Mouse (Mus musculus): Measurements from ENCODE around the gene Kctd15. TPM values are rescaled to one million over a fixed set of nuclear protein-coding genes. Genes with fewer than 3 reads are reported as not detected.

The Kctd15 gene
- polyA plus RNA-seq, 1 experiment from 2014 or later, result 22.4 TPM

DNA sequence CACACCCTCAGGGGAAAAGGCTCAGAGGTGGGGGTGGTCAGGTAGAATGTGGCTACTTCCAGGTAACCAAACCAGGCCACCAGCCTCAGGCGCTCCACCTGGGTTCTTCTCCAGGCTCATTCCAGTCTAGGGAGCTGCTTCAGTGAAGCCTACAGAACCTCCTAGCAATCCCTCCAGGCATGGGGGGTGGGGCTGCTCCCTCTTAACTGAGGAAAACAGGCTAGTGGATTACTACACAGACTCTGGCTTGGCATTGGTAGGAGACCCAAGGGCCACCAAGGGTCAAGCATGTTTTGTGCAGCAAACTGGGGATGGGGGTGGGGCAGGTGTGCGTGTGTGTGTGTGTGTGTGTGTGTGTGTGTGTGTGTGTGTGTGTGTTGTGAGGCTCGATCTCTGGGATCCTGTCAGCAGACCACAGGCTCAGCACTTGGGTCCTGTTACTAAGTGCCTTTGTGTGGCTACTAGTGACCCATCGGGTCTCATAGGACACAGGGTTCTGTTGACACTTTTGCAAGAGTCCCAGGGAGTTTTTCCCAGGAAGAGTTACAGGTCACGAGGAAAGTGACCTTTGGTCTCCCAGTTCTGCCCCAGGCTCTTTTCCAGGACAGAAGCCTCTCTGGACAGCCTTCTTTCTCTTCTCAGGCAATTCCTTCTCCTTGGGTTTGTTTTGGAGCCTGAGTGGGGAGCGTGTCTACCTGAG is 3.0 kb upstream of the Kctd15 start:
- 77% methylated on average over 5 of the region's 6 CpGs for WGBS

DNA sequence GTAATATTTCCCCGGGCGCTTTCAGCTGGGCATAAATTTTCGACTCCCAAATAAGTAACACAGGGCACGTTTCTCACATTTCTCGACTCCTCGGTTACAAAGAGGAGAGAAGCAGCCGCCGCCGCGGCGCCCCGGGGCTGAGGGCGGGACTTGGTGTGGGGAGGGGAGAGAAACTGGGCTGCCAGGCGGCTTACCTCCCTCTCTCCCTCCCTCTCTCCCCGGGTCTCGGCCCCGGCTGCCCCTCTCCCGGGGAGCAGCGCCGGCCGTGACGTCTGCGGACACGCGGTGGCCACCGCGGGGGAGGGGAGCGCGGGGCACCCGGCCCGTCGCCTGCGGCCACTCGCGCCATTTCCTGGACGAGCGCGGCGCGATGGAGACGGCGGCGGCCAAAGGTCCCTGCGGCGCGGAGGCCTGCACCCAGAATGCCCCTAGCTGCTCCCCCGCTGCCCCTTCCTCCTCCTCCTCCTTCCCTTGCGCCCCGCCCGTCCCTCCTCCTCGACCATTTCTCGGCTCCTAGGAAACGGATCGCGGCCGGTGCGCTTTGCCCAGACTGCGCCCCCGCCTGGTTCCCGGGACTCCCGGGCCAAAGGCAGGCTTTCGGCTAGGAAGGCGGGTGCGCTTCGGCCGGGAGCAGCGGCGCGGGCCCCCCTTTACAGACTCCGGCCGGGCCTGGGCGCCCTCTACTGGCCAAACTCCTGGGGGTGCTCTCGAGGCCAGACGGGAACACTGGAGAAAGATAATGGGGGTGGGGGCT is 1.3 kb downstream of the Kctd15 start:
- H3K27ac ChIP-seq (ENCODE audit: low read depth, low read length), result peak overlapping the region; percentile 99
- peak overlapping the region; percentile 55 for H3K4me2 ChIP-seq (ENCODE audit: low read depth, low read length, severe bottlenecking)
- ATAC-seq (replicated peaks; ENCODE audit: low FRiP score) (peak; percentile 79), DNase-seq (ENCODE audit: low spot score) (peak; percentile 98)
- under 1% methylated on average over 61 of the region's 74 CpGs for WGBS
- peak overlapping the region; percentile 97 for H3K9ac ChIP-seq (ENCODE audit: low read length)
- H3K36me3 ChIP-seq (ENCODE audit: control insufficient read depth, insufficient read depth, low read length), result no peaks in the 10 kb centered on the region
- peaks cover 16% of the 10 kb centered on the region for H3K4me1 ChIP-seq (replicated peaks; ENCODE audit: control insufficient read depth, insufficient read depth, low read length)
- H3K9me3 ChIP-seq (ENCODE audit: control insufficient read depth, low read length), result no peaks in the 10 kb centered on the region
- H3K4me3 ChIP-seq (ENCODE audit: low read depth, low read length), result peak overlapping the region; percentile 76
- no peaks in the 10 kb centered on the region for H3K27me3 ChIP-seq (ENCODE audit: control insufficient read depth, insufficient read depth, low read length)

More for the DNA sequence above, 3.0 kb upstream of the Kctd15 start:
- ATAC-seq (replicated peaks; ENCODE audit: low FRiP score) (no peak), DNase-seq (ENCODE audit: low spot score) (no peak)
- Histone ChIP-seq H3K4me3 (ENCODE audit: low read depth, low read length) (no peak overlapping the region), H3K27me3 (ENCODE audit: control insufficient read depth, insufficient read depth, low read length) (no peaks in the 10 kb centered on the region), H3K9ac (ENCODE audit: low read length) (no peak overlapping the region), H3K9me3 (ENCODE audit: control insufficient read depth, low read length) (no peaks in the 10 kb centered on the region), H3K27ac (ENCODE audit: low read depth, low read length) (no peak overlapping the region), H3K4me1 (replicated peaks; ENCODE audit: control insufficient read depth, insufficient read depth, low read length) (peaks cover 8% of the 10 kb centered on the region; the same call in 1 of the 2 replicates), H3K36me3 (ENCODE audit: control insufficient read depth, insufficient read depth, low read length) (no peaks in the 10 kb centered on the region), H3K4me2 (ENCODE audit: low read depth, low read length, severe bottlenecking) (no peak overlapping the region)

DNA sequence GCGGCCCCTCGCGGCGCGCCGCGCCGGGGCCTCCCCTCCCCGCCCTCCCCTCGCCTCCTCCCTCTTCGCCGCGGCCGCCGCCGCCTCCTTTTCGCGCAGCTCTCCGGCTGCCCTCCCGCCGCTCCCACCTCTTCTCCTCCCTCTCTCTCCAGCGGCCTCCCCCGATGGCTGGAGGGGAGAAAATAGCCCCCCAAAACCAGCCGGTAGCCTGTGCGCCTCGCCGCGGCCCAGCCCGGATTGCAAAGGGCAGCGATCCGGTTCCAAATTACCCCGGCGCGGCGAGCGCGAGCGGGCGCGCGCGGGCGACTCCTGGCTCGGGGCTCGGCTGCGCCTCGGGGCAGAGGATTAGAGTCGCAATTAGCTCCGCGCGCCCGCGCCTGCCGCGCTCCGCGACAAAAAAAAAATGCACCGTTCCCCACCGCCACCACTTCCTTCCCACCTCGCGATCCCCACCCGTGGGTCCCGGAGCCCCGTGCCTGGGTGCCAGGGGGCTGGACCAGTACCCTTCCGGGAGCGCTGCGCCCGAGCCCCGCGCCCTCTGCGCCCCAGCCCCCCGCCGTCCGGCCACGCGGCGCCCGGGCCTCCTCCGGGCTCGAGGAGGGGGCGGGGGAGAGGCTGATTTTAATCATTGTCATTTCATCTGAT is 2.0 kb downstream of the Kctd15 start:
- Histone ChIP-seq H3K4me2 (ENCODE audit: low read depth, low read length, severe bottlenecking) (peak overlapping the region; percentile 55), H3K4me3 (ENCODE audit: low read depth, low read length) (peak overlapping the region; percentile 76), H3K4me1 (replicated peaks; ENCODE audit: control insufficient read depth, insufficient read depth, low read length) (peaks cover 16% of the 10 kb centered on the region), H3K9me3 (ENCODE audit: control insufficient read depth, low read length) (no peaks in the 10 kb centered on the region), H3K27ac (ENCODE audit: low read depth, low read length) (peak overlapping the region; percentile 99), H3K9ac (ENCODE audit: low read length) (peak overlapping the region; percentile 97), H3K27me3 (ENCODE audit: control insufficient read depth, insufficient read depth, low read length) (no peaks in the 10 kb centered on the region), H3K36me3 (ENCODE audit: control insufficient read depth, insufficient read depth, low read length) (peaks cover 4% of the 10 kb centered on the region)
- under 1% methylated on average over 57 of the region's 81 CpGs for WGBS
- peak; percentile 92 for DNase-seq (ENCODE audit: low spot score)
- ATAC-seq (replicated peaks; ENCODE audit: low FRiP score), result peak; percentile 49

DNA sequence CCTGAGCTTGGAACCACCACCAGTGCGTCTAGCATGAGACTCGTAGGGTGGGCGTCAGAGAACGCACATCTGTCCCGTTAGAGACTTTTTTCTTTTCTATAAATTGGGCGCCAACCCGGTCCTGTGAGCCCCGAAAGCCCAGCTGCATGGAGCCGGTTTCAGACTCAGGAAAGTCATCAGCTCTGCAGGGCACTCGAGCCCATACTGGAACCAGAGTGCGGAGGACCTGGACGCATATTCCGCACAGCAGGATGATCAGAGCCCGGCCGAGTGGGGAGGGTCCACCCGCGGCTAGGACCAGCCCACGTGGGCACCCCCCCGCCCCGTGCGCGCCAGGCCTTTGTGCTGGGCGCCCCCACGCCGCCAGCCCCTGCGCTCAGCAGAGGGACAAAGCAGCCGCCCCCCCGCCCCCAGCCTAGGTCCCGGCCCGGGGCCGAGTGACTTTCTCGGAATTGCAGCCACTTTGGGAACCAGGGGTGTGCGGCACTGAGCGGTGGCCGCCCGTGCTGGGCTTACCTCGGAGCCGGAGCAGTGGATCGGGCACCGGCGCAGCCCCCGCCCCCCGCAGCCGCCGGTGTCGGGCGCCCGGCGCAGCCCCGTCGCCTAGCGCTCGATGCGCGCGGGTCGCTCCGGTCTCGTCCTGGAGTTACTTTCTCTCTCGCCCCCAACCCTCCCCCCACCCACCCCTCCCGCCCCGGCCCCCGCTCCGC is 2.6 kb downstream of the Kctd15 start:
- Histone ChIP-seq H3K4me1 (replicated peaks; ENCODE audit: control insufficient read depth, insufficient read depth, low read length) (peaks cover 16% of the 10 kb centered on the region), H3K27me3 (ENCODE audit: control insufficient read depth, insufficient read depth, low read length) (no peaks in the 10 kb centered on the region), H3K9ac (ENCODE audit: low read length) (peak overlapping the region; percentile 97), H3K27ac (ENCODE audit: low read depth, low read length) (peak overlapping the region; percentile 99), H3K4me2 (ENCODE audit: low read depth, low read length, severe bottlenecking) (peak overlapping the region; percentile 55), H3K9me3 (ENCODE audit: control insufficient read depth, low read length) (no peaks in the 10 kb centered on the region), H3K36me3 (ENCODE audit: control insufficient read depth, insufficient read depth, low read length) (peaks cover 11% of the 10 kb centered on the region), H3K4me3 (ENCODE audit: low read depth, low read length) (peak overlapping the region; percentile 76)
- DNase-seq (ENCODE audit: low spot score) (peak; percentile 86), ATAC-seq (replicated peaks; ENCODE audit: low FRiP score) (peak; percentile 45)
- under 1% methylated on average over 54 of the region's 64 CpGs for WGBS

DNA sequence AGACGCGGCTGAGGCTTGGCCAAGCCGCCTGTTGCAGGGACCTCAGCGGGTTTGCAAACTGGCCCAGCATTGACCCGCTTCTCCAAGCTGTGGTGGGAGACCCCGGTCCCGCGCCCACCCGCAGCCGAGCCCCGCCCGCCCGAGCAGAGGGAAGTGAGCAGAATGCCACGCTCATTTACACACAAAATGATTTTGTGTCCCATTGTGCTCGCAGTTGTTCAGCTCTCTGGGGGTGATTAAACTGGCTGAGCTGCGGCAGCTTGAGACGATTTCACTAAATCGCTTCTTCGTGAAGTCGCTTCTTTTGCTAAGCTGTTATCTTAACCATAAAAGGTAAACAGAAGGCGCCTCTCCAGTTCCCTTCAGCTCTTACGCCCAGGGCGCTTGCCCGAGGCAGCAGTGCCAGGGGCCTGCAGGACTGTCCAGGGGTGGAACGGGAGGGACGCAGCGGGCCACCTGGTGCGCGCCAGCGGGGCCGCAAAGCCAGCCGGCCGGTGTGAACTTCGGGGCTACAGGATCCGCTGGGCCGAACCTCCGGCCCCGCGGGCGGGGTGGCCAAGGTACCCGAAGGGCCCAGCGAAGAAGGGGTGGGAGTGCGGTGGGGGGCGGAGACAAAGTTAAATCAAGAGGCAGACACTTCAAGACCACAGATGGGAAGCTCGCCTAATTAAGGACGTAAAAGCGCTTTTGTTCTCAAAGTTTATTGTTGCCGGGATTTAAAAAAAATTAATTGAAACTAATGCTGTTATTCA is 3.6 kb downstream of the Kctd15 start:
- DNase-seq (ENCODE audit: low spot score), result peak; percentile 81
- H3K27ac ChIP-seq (ENCODE audit: low read depth, low read length), result peak overlapping the region; percentile 99
- H3K4me2 ChIP-seq (ENCODE audit: low read depth, low read length, severe bottlenecking), result peak overlapping the region; percentile 55
- H3K9ac ChIP-seq (ENCODE audit: low read length), result peak overlapping the region; percentile 97
- H3K4me1 ChIP-seq (replicated peaks; ENCODE audit: control insufficient read depth, insufficient read depth, low read length), result peaks cover 16% of the 10 kb centered on the region
- H3K4me3 ChIP-seq (ENCODE audit: low read depth, low read length), result peak overlapping the region; percentile 76
- peaks cover 20% of the 10 kb centered on the region for H3K36me3 ChIP-seq (ENCODE audit: control insufficient read depth, insufficient read depth, low read length)
- no peaks in the 10 kb centered on the region for H3K27me3 ChIP-seq (ENCODE audit: control insufficient read depth, insufficient read depth, low read length)
- ATAC-seq (replicated peaks; ENCODE audit: low FRiP score), result 0 out of 2 replicates have a peak, but pooled peaks have one; percentile 14
- WGBS, result under 1% methylated on average over 48 of the region's 48 CpGs
- H3K9me3 ChIP-seq (ENCODE audit: control insufficient read depth, low read length), result no peaks in the 10 kb centered on the region

DNA sequence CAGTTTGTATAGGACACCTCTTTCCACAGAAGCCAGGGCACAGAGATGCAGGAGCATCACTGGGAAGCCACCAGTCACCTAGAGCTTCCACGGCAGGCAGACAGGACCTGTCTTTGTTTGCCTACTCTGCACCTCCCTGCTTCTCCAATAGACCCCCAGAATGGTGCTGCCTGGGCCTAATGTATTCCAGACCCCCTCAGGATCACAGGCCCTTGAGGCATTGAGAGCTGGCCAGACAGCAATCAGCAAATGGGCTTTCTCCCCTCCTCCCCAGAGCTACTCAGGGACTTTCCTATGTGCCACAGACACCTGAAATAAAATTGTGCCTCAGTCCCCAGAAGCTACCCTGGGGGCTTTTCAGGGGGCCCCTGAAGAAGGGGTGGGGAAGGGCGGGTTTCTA is 5.2 kb downstream of the Kctd15 start:
- H3K4me2 ChIP-seq (ENCODE audit: low read depth, low read length, severe bottlenecking), result peak overlapping the region; percentile 55
- no peaks in the 10 kb centered on the region for H3K27me3 ChIP-seq (ENCODE audit: control insufficient read depth, insufficient read depth, low read length)
- 19% methylated on average over 2 of the region's 2 CpGs for WGBS
- H3K27ac ChIP-seq (ENCODE audit: low read depth, low read length), result peak overlapping the region; percentile 60; the same call in 1 of the 2 replicates
- no peaks in the 10 kb centered on the region for H3K9me3 ChIP-seq (ENCODE audit: control insufficient read depth, low read length)
- peak; percentile 49 for DNase-seq (ENCODE audit: low spot score)
- peak overlapping the region; percentile 44 for H3K9ac ChIP-seq (ENCODE audit: low read length)
- H3K36me3 ChIP-seq (ENCODE audit: control insufficient read depth, insufficient read depth, low read length), result peaks cover 21% of the 10 kb centered on the region
- no peak for ATAC-seq (replicated peaks; ENCODE audit: low FRiP score)
- peaks cover 15% of the 10 kb centered on the region for H3K4me1 ChIP-seq (replicated peaks; ENCODE audit: control insufficient read depth, insufficient read depth, low read length)
- peak overlapping the region; percentile 76 for H3K4me3 ChIP-seq (ENCODE audit: low read depth, low read length)

DNA sequence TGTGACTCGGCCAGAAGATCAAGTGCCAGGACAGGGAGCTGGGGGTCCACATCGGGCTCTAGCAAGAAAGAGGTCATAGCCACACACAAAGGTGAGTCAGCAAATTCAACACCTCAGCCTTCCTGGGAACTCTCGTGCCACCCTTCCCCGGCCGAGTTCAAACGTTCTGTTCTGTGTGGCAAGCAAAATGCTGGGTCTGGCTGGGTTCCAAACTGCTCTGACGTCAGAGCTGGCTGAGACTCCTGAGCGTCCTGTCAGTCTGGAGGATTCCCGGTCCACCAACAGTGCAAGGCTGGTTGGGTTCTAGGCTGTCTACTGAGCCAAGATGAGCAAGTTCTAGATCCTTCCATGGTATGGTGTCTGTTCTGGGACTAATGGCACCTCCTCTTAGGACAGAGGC is 9.5 kb downstream of the Kctd15 start:
- Histone ChIP-seq H3K9ac (ENCODE audit: low read length) (no peak overlapping the region), H3K27me3 (ENCODE audit: control insufficient read depth, insufficient read depth, low read length) (no peaks in the 10 kb centered on the region), H3K4me3 (ENCODE audit: low read depth, low read length) (no peak overlapping the region), H3K4me2 (ENCODE audit: low read depth, low read length, severe bottlenecking) (no peak overlapping the region), H3K27ac (ENCODE audit: low read depth, low read length) (no peak overlapping the region), H3K4me1 (replicated peaks; ENCODE audit: control insufficient read depth, insufficient read depth, low read length) (peaks cover 6% of the 10 kb centered on the region), H3K36me3 (ENCODE audit: control insufficient read depth, insufficient read depth, low read length) (peaks cover 34% of the 10 kb centered on the region), H3K9me3 (ENCODE audit: control insufficient read depth, low read length) (no peaks in the 10 kb centered on the region)
- no peak for ATAC-seq (replicated peaks; ENCODE audit: low FRiP score)
- WGBS, result 92% methylated on average over 9 of the region's 9 CpGs
- DNase-seq (ENCODE audit: low spot score), result peak; percentile 47

All from forebrain, embryonic 11.5 days (tissue).